ENCODE assay signal across 21 mouse cellular contexts in genomic region chr1:55558409-55558808, GRCm38 (mm10).
"Had no signal": no experiment of that assay in that cellular context is flagged by ENCODE, and none has a peak within 500 bp of the region (broad histone marks: within the 10 kb centered on the region; RNA-seq: fewer than 3 reads in every experiment).

No protein-coding gene starts in this region.

- H3K9me3 ChIP-seq: limb, embryonic 12.5 days; limb, embryonic 15.5 days; liver, embryonic 12.5 days; liver, embryonic 15.5 days; lung, embryonic 15.5 days; megakaryocyte, embryonic 14.5 days; midbrain, embryonic 10.5 days; midbrain, embryonic 13.5 days had no signal

- H3K9ac ChIP-seq: limb, embryonic 12.5 days; limb, embryonic 15.5 days; liver, embryonic 12.5 days; liver, embryonic 15.5 days; lung, embryonic 15.5 days; midbrain, embryonic 13.5 days had no signal

- H3K4me2 ChIP-seq: limb, embryonic 12.5 days; limb, embryonic 15.5 days; liver, embryonic 12.5 days; liver, embryonic 15.5 days; lung, embryonic 15.5 days; midbrain, embryonic 13.5 days had no signal

- ATAC-seq: intestine, postnatal 0 days; liver, embryonic 12.5 days; midbrain, embryonic 13.5 days; midbrain, embryonic 16.5 days had no signal

- DNase-seq: kidney, adult 2 months; kidney, postnatal 10 days; kidney, postnatal 4 days; left cerebral cortex, postnatal 4 days; lung, adult 18-20 months; lung, postnatal 10 days; lung, postnatal 36 days; right cerebral cortex, postnatal 14 days; thymus, adult 2 months; thymus, postnatal 14 days; thymus, postnatal 4 days had no signal

- H3K27ac ChIP-seq: limb, embryonic 12.5 days; limb, embryonic 15.5 days; liver, embryonic 12.5 days; liver, embryonic 15.5 days; lung, embryonic 15.5 days; midbrain, embryonic 10.5 days; midbrain, embryonic 13.5 days had no signal

- H3K36me3 ChIP-seq: limb, embryonic 12.5 days; limb, embryonic 15.5 days; liver, embryonic 12.5 days; liver, embryonic 15.5 days; lung, embryonic 15.5 days; midbrain, embryonic 10.5 days; midbrain, embryonic 13.5 days had no signal

- H3K4me3 ChIP-seq: limb, embryonic 12.5 days; limb, embryonic 15.5 days; liver, embryonic 12.5 days; liver, embryonic 15.5 days; lung, embryonic 15.5 days; megakaryocyte, embryonic 14.5 days; midbrain, embryonic 10.5 days; midbrain, embryonic 13.5 days had no signal

- H3K27me3 ChIP-seq: limb, embryonic 12.5 days; limb, embryonic 15.5 days; liver, embryonic 12.5 days; liver, embryonic 15.5 days; lung, embryonic 15.5 days; megakaryocyte, embryonic 14.5 days; midbrain, embryonic 13.5 days had no signal

- H3K4me1 ChIP-seq: limb, embryonic 12.5 days; limb, embryonic 15.5 days; liver, embryonic 12.5 days; liver, embryonic 15.5 days; lung, embryonic 15.5 days; megakaryocyte, embryonic 14.5 days; midbrain, embryonic 10.5 days; midbrain, embryonic 13.5 days had no signal
